Mouse (Mus musculus) bone marrow, adult 2 months (tissue): ENCODE measurements around the gene Ikzf1.

Experiments used
- CTCF ChIP-seq: fragments of 200-500 bp; IDR thresholded peaks from 2 replicates; pipeline ENCODE4 v1.5.1; 2011; ENCODE audit warnings: low read length, control low read depth; ENCODE audit not compliant: control insufficient read depth, insufficient read depth
- POLR2A ChIP-seq: fragments of 200-500 bp; IDR thresholded peaks from 2 replicates; pipeline ENCODE4 v1.6.1; 2011; ENCODE audit warnings: low read depth, mild to moderate bottlenecking, control low read depth, low read length, borderline replicate concordance; ENCODE audit not compliant: control insufficient read depth

DNA sequence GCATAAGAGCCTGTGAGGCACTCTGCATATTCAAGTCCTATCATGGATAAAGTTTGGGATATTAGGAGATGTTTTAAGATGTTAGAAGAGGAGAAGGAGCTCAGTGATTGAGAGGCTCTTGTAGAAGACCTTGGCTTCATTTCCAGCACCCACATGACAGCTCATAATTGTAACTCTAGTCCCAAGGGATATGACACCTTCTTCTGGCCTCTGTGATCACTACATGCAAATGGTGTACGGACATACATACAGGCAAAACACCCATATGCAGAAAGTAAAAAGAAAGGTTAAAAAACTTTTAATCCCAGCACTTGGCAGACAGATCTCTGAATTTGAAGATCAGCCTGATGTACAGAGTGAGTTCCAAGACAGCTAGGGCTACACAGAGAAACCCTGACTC, 113.9 kb downstream of the Ikzf1 start:
- TF ChIP-seq POLR2A (no peak), CTCF (no peak)
